Mouse (Mus musculus) CH12F3 (cell line): ENCODE results near the gene Glb1l3.
"Not testable (repeated sequence)": the region's sequence is repeated elsewhere in the genome, so short reads cannot be mapped to it uniquely, and the experiment has no call there.

Source experiments
- in situ Hi-C: fragments of 300-500 bp; cut with MboI; formaldehyde crosslinking; loops from 2 replicates; pipeline ENCODE4 v1.14.3; 2020; ENCODE audit warnings: low sequenced_read_pairs

Glb1l3 gene

DNA sequence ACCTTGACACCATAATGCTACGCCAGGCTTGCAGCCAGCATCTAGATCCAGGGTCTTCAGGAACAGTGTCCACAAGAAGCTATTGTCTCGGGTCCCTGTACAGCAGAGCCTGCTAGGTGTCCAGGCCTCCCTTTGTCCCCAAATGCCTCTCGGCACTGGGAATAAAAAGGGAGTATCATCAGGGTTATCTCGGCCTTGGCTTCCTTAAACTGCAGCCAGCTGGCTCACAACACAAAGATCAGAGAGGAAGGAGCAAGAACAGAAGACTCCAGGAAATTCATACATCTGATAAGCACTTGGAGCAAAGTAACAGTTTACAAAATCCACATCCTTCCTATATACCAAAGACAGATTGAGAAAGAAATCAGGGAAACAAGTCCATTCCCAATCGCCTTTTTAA lies at the start of gene Glb1l3:
TSS of gene Glb1l3 (minus strand) at position 140 of the 400 bp plus-strand sequence.
- in situ Hi-C loops: no loop called here

DNA sequence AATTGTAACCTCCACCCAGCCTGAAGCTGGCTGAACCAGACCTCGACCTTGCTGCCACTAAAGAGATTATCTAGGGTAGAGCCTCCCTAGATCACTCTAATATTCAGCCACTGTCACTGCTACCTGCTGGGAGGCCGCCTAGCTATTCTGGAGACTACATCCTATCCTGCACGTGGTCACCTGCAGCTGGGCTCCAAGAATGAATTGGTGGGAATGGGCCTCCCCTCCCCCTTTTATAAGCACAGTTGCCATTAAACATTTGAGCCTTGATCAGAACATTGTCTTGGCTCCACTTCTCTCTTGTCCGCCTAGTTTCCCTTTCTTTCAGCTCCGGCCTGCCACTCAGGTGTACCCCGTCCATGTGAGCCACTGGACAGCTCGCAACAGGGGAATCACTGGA lies 9.2 kb upstream of the Glb1l3 start:
- in situ Hi-C loops: not testable (repeated sequence)

DNA sequence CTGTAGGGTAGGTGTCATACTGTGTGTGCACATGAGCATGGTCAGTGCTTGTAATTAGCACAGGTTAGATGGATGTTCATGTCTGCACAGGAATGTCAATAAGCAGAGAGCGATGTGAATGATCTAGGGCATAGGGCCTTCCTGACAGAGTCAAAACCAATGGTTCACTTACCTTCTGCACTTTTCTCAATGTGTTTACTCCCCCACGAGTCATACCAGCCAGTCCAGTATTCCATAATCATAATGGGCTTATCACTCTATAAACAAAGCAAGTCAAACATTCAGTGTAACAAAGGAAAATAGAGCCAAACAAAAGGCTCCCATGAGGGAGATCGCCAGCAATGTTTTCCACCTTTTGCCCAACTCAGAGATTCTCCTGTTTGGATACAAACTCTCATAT lies 29.6 kb downstream of the Glb1l3 start:
- in situ Hi-C loops: no loop called here

DNA sequence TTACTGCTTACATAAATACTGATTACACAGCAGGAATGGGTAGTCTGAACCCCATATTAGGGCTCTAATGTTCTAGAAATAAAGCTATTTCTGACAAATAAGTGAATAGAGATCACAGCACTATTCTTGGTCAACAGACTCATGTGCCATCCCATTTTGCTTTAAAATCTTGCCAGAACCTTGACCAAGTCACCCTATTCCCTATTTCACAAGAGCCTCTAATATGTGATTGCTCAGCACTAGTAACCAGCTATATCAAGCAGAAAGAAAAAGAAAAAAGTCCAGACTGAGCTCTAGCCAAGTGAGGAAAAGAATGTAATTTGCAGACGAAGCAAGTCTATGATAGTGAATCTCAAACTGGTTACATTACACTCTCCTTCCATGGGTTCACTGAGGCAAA lies 40.7 kb downstream of the Glb1l3 start:
- in situ Hi-C loops: no loop called here

DNA sequence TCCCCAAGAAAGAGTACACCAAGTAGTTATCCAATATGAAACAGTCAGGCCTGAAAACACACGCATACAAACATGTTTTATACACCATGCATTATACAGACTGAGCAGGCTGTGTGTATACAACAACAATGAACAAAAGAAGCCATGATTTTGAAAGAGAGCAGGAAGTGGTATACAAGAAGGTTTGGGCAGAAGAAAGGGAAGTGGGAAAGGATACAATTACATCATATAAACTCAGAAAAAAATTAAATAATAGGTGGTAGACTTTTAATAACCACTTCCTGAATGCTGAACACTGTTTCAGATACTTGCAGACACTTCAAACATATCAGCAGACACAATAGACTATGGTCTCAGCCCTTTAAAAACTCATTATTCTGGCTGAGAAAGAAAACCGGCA lies 52.0 kb downstream of the Glb1l3 start:
- in situ Hi-C loops: no loop called here

DNA sequence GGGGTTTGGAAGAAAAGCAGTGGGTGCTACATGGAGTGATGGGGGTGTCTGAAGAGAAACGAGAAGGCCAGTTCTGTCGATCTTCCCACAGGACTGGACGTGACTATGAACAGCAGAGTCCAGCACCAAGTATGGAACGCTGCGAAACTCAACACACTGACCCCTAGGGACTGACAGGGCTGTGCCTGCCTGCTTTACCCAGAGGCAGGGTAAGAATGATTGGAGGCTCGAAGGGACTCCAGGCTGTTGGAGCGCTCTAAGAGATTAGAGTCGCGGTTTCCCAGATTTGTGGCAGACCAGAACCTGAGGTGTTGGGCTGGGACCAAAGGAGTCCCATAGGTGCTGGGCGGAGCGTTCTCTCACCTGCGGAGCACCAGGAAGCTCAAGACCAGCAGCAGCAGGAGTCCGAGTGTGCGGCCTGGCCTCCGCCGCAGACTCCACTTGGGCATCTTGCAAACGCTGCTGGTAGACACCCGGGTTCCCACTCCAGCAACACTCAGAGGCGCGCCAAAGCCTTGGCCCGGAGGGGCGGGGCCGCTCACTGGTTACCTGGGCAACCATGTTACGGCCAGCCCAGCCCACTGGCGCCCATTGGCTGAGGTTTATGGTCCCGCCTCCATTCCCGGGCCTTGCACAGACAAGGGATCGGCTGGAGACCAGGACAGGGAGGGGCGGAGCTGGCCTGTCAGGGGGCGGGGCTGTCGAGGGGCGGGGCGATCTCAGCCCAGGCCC lies 54.6 kb downstream of the Glb1l3 start, which contains the start of gene Glb1l2:
TSS of gene Glb1l2 (minus strand) at position 534 of the 732 bp plus-strand sequence.
- in situ Hi-C loops: no loop called here

DNA sequence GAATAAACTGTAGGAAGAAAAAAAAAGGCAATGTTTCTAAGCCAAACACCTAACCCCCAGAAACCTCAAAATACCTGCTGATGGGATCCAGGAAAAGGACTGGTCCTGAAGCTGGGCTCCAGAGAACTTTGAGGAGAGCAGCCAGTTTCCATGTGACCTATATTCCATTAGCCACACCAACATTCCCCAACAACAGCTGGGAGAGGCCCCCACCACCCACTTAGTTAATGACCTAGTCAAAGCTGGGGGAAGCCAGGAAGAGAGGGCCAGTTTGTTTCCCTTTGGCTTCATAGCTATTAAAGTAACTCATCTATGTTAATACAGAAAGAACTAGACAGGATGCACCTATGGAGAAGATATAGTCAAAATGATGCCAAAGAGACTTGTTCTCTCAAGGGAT lies 56.4 kb downstream of the Glb1l3 start:
- in situ Hi-C loops: no loop called here

DNA sequence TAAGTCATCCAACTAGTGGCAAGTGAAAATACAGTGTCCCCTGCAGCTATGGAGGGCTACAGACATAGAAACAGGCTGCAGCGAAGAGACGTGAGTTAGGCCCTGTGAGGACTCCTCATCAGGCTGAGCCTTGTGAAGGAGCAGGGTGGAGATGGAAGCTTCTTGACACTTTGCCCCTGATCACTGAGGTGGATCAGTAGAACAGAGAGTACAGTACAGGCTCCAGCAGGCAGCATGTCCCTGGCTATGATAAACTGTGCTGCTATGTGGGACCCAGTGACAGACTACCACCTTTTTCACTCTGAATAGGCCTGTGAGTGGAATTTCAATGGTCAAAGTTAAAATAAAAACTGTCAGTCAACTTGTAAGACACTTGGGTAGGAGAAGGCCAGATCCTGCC lies 60.3 kb downstream of the Glb1l3 start:
- in situ Hi-C loops: no loop called here

DNA sequence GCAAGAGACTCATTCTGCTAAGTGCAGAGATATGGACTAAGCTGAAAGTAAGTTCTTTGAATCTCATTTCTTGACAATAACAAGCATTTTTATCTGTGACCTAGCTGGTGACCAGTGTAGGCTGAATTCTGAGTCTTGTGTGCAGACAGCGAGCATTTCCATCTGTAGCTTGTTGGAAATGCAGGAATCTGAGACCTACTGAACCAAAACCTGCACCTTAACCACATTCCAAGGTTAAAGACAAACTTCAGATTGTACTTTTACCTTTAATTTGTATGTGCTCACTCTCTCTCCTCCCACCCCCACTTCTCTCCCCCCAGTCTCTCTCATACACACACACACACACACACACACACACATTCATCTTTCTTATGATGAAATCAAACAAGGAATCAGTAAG lies 62.0 kb downstream of the Glb1l3 start:
- in situ Hi-C loops: no loop called here

DNA sequence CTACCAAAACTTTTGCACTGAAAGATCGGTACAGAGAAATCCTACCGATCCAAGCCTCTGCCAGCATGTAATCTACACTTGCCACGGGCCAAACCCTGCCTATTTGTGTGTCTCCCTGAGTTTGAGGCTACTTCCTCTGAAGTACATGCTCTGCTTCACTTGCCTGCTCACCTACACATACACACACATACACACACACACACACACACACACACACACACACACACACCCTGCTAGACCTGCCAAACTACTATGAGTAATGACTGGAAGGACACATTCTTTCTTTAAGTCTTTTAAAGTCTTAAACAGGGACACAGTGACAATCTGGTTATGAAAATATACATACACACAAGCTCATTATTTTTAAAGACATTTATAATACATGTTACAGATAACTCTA lies 62.5 kb downstream of the Glb1l3 start:
- in situ Hi-C loops: no loop called here

DNA sequence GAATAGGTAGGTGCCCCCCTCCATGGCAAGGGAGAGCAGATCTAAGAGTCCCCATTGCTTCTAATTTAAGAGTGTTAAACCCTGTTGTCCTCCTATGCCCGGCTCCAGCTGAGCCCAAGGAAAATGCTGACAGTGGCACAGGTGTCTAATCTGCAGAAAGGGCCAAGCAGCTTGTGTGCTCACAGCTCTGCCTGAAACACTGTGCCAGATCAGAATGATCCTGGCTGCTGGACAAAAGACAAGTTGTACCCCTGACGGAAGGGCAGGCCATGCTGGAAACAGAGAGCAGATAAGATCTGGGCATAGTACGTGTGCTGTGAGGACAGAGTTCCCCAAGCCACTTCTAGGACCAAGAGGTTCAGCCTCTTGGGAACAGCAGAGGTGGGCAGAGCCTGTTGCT lies 67.9 kb downstream of the Glb1l3 start:
- in situ Hi-C loops: no loop called here

DNA sequence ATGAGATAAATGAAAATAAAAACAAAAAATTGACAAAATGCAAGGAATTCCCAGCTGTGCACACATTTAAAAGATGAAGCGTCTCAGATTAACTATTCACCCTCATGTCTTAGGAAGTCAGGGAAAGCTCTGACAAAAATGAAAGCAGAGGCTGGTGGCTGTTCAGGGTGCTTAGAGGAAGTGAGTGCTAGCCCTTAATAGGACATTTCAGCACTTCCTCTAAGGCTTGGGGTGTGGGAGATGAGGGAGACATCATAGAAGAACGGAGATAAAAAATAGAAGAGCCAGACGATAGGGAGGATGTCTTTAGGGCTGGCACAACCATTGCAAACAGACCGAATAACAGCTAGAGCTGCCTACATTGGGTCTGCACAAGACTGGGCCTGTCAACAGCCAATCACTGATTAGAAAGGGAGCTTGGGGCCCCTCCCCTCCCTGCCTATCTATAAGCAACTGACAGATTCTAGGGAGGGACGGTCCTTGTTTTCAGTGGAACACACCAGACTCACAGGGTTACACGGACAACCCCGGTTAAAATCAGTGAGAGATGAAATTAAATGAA lies 77.2 kb downstream of the Glb1l3 start:
- in situ Hi-C loops: no loop called here

DNA sequence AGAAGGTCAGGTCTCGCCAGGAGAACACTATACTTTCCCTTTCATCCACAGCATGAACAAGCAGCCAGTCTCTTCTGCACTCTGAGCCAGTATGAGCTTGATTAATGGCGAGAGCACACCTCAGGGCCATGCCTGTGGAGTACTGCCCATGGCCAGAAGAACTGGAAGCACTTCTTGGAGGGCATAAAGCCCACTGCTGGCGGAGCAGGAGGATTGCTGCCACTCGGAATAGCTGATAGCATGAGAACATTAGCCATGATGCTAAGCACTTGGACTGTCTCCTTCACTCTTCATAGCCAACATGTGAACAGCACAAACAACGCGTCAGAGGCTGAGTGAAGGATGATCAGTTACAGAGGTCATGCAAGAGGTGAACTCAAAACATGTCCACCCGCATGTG lies 82.3 kb downstream of the Glb1l3 start:
- in situ Hi-C loops: no loop called here

DNA sequence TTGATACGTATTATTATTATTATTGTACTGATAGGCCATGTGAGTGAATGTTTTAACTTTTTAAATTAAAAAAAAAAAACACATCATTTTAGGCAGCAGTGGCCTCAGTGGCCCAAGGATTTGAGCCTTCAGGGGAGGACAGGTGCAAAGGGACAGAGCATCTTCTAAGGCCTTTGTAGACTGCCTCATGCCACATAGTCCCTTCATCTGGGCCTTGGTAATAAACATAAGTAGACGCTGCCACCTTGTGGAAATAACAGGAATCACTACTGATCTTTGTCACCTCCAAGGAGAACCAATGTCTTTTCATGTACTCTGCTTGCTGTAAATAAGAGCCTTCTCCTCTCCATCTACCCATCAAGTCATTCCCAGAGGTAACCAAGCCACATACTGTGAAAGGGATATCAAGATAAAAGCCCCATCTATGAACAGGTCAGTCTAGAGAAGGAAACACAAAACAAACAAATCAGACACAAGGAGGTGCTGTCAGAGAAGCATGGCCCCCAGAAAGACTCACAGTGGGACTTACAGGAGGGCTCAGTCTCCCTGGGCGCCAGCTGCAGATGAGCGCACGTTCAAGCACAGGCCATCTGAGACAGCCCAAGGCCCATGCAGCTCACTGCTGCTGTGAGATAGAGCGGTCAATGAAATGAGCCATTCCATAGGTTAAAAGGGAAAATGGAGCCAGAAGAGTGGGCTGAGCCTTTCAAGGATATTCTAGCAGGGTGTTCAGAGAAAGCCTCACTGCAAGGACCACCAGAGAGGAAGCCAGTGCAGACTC lies 84.4 kb downstream of the Glb1l3 start:
- in situ Hi-C loops: no loop called here

DNA sequence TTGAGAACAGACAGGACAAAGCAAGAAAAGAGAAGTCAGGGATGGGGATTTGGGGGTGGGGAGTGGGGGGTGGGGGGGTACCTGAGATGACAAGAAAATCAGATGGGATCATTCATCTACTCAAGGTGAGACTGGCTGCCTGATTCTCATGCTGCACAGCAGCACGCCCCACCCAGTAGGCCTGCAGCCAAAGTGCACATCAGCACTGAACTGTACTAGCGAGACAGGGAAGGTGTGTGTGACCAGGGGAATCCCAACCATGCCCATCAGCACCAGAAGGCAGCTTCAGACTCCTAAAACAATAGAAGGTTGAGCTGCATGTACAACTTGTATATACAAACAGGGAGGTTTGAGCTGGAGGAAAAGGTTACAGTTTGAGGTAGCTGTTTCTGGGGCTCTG lies 85.0 kb downstream of the Glb1l3 start:
- in situ Hi-C loops: no loop called here

DNA sequence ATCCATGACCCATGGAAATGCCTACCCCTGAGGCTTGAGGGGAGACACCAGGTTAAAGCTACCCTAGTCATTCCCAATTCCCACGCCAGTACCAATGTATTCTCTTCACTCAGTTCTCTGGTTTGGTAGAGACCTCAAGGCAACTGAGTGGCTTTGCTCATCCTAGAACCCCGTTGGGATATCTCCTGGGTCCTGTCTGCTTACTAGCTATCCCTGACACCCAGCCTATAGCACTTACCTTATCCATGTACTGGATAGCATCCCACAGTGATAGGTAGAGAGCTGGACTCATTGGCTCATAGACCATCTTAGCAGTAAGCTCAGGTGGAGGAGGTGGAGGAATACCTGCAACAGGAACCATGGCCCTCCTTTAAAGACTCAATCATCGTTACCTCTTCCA lies 92.5 kb downstream of the Glb1l3 start:
- in situ Hi-C loops: loop anchor here (25.0 kb wide), 1 partner anchor 1056 kb away; no protein-coding TSS in a partner anchor
